27 mouse cellular contexts compared by ENCODE assay signal in the genomic region with DNA sequence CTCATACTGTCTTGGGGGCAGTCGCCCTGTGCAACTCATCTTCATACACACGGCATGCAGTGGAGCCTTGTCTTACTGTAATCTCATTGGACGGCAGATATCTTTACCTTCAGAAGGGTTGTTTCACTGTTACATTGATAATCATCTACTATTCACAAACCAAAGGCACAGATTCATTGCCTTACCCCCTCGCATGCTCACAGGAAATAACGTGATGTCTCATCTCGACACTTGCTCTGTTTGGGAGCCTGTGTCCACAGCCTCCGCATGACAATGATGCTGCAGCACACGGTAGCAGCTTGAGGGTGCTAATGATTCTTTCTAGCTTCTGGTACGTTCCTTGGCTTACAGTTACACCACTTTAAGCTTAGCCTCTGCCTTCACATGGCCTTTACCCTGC. TPM values are rescaled to one million over a fixed set of nuclear protein-coding genes. Genes with fewer than 3 reads are reported as not detected.
A peak's percentile ranks its signal among the peaks of the same experiment; 100 is the strongest.
DNase-seq lines count a peak whose midpoint lies in the region; ATAC-seq and TF ChIP-seq lines count a peak whose summit lies in the region.
"Had no signal": no experiment of that assay in that cellular context is flagged by ENCODE, and none has a peak within 500 bp of the region (broad histone marks: within the 10 kb centered on the region; RNA-seq: fewer than 3 reads in every experiment).

No protein-coding gene starts in this region.

- peak; percentile 79 for DNase-seq in CD4-positive helper T cell, adult 2 months (ENCODE audit: low read depth, low spot score)
- DNase-seq in induced T-regulatory cell, adult 2 months (ENCODE audit: low read depth): peak; percentile 91
- DNase-seq in naive thymus-derived CD4-positive, alpha-beta T cell, adult 2 months (ENCODE audit: low read depth): peak; percentile 74
- no peak for DNase-seq in heart, postnatal 36 days
- DNase-seq in lung, adult 2 months: no peak
- DNase-seq in urinary bladder, postnatal 36 days (ENCODE audit: low spot score in 2 of 2): no peak
- DNase-seq: adrenal gland, adult 8-10 months; adrenal gland, postnatal 25 days; B cell, adult 2 months; cerebellum, adult 18-20 months; cerebellum, adult 9-10 months; cerebellum, postnatal 25 days; gastrocnemius, postnatal 25 days; heart, adult 18-20 months; heart, postnatal 10 days; heart, postnatal 4 days had no signal

- H3K4me3 ChIP-seq in lung, adult 2 months (replicated peaks; ENCODE audit: extremely low read depth, low read depth, low read length): no peak overlapping the region
- H3K4me3 ChIP-seq: embryonic facial prominence, embryonic 12.5 days; embryonic facial prominence, embryonic 15.5 days; forebrain, embryonic 12.5 days; forebrain, embryonic 15.5 days; heart, embryonic 12.5 days; heart, embryonic 15.5 days; intestine, embryonic 15.5 days had no signal

- no peaks in the 10 kb centered on the region for H3K4me1 ChIP-seq in lung, adult 2 months (ENCODE audit: control insufficient read depth, insufficient read depth, low read length)
- H3K4me1 ChIP-seq: embryonic facial prominence, embryonic 12.5 days; embryonic facial prominence, embryonic 15.5 days; forebrain, embryonic 12.5 days; forebrain, embryonic 15.5 days; heart, embryonic 12.5 days; heart, embryonic 15.5 days; intestine, embryonic 15.5 days had no signal

- TF ChIP-seq POLR2A in lung, adult 2 months (IDR thresholded peaks at IDR 0.05; ENCODE audit: borderline replicate concordance, extremely low read depth, low read depth, low read length): no peak

- peak; percentile 64 for ATAC-seq in CD4-positive, CD25-positive, alpha-beta regulatory T cell, adult 4 months
- ATAC-seq: forebrain, embryonic 15.5 days; hindbrain, postnatal 0 days; intestine, embryonic 15.5 days; Patski had no signal

- intact Hi-C loops in heart, postnatal 36 days (cut with DNase I): no loop called here

- WGBS in lung, adult 2 months: 89% methylated on average over 9 of the region's 9 CpGs

- TF ChIP-seq CTCF in lung, adult 2 months (IDR thresholded peaks at IDR 0.05; ENCODE audit: insufficient read depth, low read length): no peak

RNA-seq across cellular contexts. Expression of a gene that starts 6.2 kb away (rescaled TPM):
- polyA plus RNA-seq in CD4-positive, CD25-positive, alpha-beta regulatory T cell, adult 4 months (2017; shearing (Covaris generic)): 10 to 100 TPM; 51.7 to 87.3 TPM
- under 1 TPM; 0.38 to 0.42 TPM for total RNA-seq in heart, postnatal 36 days (2021)
- 1.8 and 2.3 TPM in 2 replicates for polyA plus RNA-seq in lung, adult 2 months (2012; rRNA removed)
- polyA plus RNA-seq: forebrain, embryonic 12.5 days; G1E; Patski had no signal

RNA-seq across cellular contexts. Expression of a gene that starts 33.4 kb away (rescaled TPM):
- 10 to 100 TPM; 76.4 to 77.5 TPM for polyA plus RNA-seq in CD4-positive, CD25-positive, alpha-beta regulatory T cell, adult 4 months (2017; shearing (Covaris generic))
- total RNA-seq in heart, postnatal 36 days (2021): 10 to 100 TPM; 14.9 to 15.7 TPM
- polyA plus RNA-seq in lung, adult 2 months (2012; rRNA removed): 5.3 and 7.6 TPM in 2 replicates

RNA-seq across cellular contexts. Expression of a gene that starts 33.5 kb away (rescaled TPM):
- polyA plus RNA-seq in CD4-positive, CD25-positive, alpha-beta regulatory T cell, adult 4 months (2017; shearing (Covaris generic)): 10 to 100 TPM; 71.5 to 79.6 TPM
- 100 to 1,000 TPM; 111 to 119 TPM for total RNA-seq in heart, postnatal 36 days (2021)
- polyA plus RNA-seq in lung, adult 2 months (2012; rRNA removed): 34.4 and 36.7 TPM in 2 replicates

Comparison
In these comparisons a context has a peak if more than half of its experiments do, and no peak if none do; other contexts are left out.
1. DNase-seq: peak in CD4-positive helper T cell, adult 2 months (single experiment), induced T-regulatory cell, adult 2 months (single experiment) and naive thymus-derived CD4-positive, alpha-beta T cell, adult 2 months (single experiment); none in heart, postnatal 36 days (0 of 2), lung, adult 2 months (single experiment) and urinary bladder, postnatal 36 days (0 of 2).
2. RNA of a gene that starts 6.2 kb away (polyA plus RNA-seq): 51.7 to 87.3 TPM in CD4-positive, CD25-positive, alpha-beta regulatory T cell, adult 4 months; 1.8 to 2.3 TPM in lung, adult 2 months; every median in the first group is over 10 times any median in the second.